Mouse (Mus musculus): Measurements from ENCODE around the gene Zan.

GRCm38 (mm10) chr5:137414253-137414652 is 62.6 kb downstream of the Zan start:
- TF ChIP-seq CTCF (IDR thresholded peaks at IDR 0.05; ENCODE audit: extremely low read depth, insufficient read depth, insufficient read length, insufficient replicate concordance) (no peak), POLR2A (IDR thresholded peaks at IDR 0.05; ENCODE audit: low read depth, low read length) (no peak)

Measured in spleen, adult 2 months (tissue).